Mouse (Mus musculus): ENCODE measurements at regions not wholly inside any gene's neighbourhood (a gene's known extent, or its start where the extent isn't known, plus 50 kb on each side); places are given as distances from the start of the nearest gene placed in this dataset.

DNA sequence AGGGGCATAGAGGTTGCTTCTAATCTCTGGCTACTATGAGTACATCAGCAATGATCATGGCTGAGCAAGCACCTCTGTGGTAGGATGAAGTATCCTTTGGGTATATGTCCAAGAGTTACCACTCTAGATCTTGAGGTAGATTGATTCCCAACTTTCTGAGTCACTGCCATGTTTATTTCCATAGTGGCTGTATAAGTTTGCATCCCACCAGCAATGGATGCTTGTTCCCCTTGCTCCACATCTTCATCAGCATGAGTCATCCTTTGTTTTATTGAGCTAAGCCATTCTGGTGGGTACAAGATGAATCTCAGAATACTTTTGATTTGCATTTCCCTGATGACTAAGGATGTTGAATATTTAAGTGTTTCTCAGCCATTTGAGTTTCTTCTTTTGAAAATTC, 86.8 kb upstream of the Irx5 start:
- no peaks in the 10 kb centered on the region for H3K36me3 ChIP-seq (ENCODE audit: insufficient read depth, low read length)
- DNase-seq (ENCODE audit: low spot score) = no peak

GRCm38 (mm10) chr8:92267415-92267814, 90.0 kb upstream of the Irx5 start:
- DNase-seq (ENCODE audit: low spot score) (no peak), ATAC-seq (no peak)
- H3K9me3 ChIP-seq (ENCODE audit: low read length) = peaks cover 6% of the 10 kb centered on the region; the same call in 1 of the 2 replicates
- H3K36me3 ChIP-seq (ENCODE audit: insufficient read depth, low read length) = no peaks in the 10 kb centered on the region
- H3K9ac ChIP-seq (replicated peaks; ENCODE audit: low read depth) = no peak overlapping the region
- H3K4me3 ChIP-seq (ENCODE audit: low read depth, low read length) = no peak overlapping the region
- no peak overlapping the region for H3K4me2 ChIP-seq (replicated peaks; ENCODE audit: low read depth, low read length)
- H3K27me3 ChIP-seq (replicated peaks; ENCODE audit: insufficient read depth, low read length) = no peaks in the 10 kb centered on the region
- H3K4me1 ChIP-seq (ENCODE audit: insufficient read depth, low read depth, low read length) = no peaks in the 10 kb centered on the region
- H3K27ac ChIP-seq (ENCODE audit: low read length) = no peak overlapping the region
- WGBS = 68% methylated on average over 6 of the region's 6 CpGs
- TF ChIP-seq EP300 (IDR thresholded peaks at IDR 0.05) (no peak), CTCF (IDR thresholded peaks at IDR 0.05) (no peak)

More for the DNA sequence above, 86.8 kb upstream of the Irx5 start:
- H3K9ac ChIP-seq (replicated peaks; ENCODE audit: low read depth) = no peak overlapping the region
- no peak for ATAC-seq
- H3K27me3 ChIP-seq (replicated peaks; ENCODE audit: insufficient read depth, low read length) = no peaks in the 10 kb centered on the region
- TF ChIP-seq EP300 (IDR thresholded peaks at IDR 0.05) = no peak
- TF ChIP-seq CTCF (IDR thresholded peaks at IDR 0.05) = no peak
- H3K4me3 ChIP-seq (ENCODE audit: low read depth, low read length) = no peak overlapping the region
- H3K9me3 ChIP-seq (ENCODE audit: low read length) = peaks cover 6% of the 10 kb centered on the region; the same call in 1 of the 2 replicates
- no peak overlapping the region for H3K27ac ChIP-seq (ENCODE audit: low read length)
- no peak overlapping the region for H3K4me2 ChIP-seq (replicated peaks; ENCODE audit: low read depth, low read length)
- no peaks in the 10 kb centered on the region for H3K4me1 ChIP-seq (ENCODE audit: insufficient read depth, low read depth, low read length)

- Histone ChIP-seq H3K9ac (replicated peaks; ENCODE audit: low read depth) (no peak overlapping the region), H3K36me3 (ENCODE audit: insufficient read depth, low read length) (no peaks in the 10 kb centered on the region), H3K4me3 (ENCODE audit: low read depth, low read length) (no peak overlapping the region), H3K27me3 (replicated peaks; ENCODE audit: insufficient read depth, low read length) (no peaks in the 10 kb centered on the region), H3K9me3 (ENCODE audit: low read length) (no peaks in the 10 kb centered on the region), H3K4me2 (replicated peaks; ENCODE audit: low read depth, low read length) (no peak overlapping the region), H3K4me1 (ENCODE audit: insufficient read depth, low read depth, low read length) (no peaks in the 10 kb centered on the region), H3K27ac (ENCODE audit: low read length) (no peak overlapping the region)
- no peak for TF ChIP-seq EP300 (IDR thresholded peaks at IDR 0.05)
- no peak for TF ChIP-seq CTCF (IDR thresholded peaks at IDR 0.05)
- WGBS = 76% methylated on average over 8 of the region's 8 CpGs
- no peak for ATAC-seq
- no peak for DNase-seq (ENCODE audit: low spot score)
Measured at GRCm38 (mm10) chr8:92260056-92260455, 97.4 kb upstream of the Irx5 start.

GRCm38 (mm10) chr8:92258258-92258657, 99.2 kb upstream of the Irx5 start:
- peak; percentile 76 for DNase-seq (ENCODE audit: low spot score)
- no peaks in the 10 kb centered on the region for H3K36me3 ChIP-seq (ENCODE audit: insufficient read depth, low read length)
- WGBS = 22% methylated on average over 6 of the region's 6 CpGs
- peak; percentile 76 for ATAC-seq
- no peak overlapping the region for H3K9ac ChIP-seq (replicated peaks; ENCODE audit: low read depth)
- peak; percentile 75 for TF ChIP-seq EP300 (IDR thresholded peaks at IDR 0.05)
- no peak for TF ChIP-seq CTCF (IDR thresholded peaks at IDR 0.05)
- H3K4me1 ChIP-seq (ENCODE audit: insufficient read depth, low read depth, low read length) = no peaks in the 10 kb centered on the region
- H3K4me3 ChIP-seq (ENCODE audit: low read depth, low read length) = no peak overlapping the region
- no peaks in the 10 kb centered on the region for H3K9me3 ChIP-seq (ENCODE audit: low read length)
- H3K4me2 ChIP-seq (replicated peaks; ENCODE audit: low read depth, low read length) = no peak overlapping the region
- no peaks in the 10 kb centered on the region for H3K27me3 ChIP-seq (replicated peaks; ENCODE audit: insufficient read depth, low read length)
- H3K27ac ChIP-seq (ENCODE audit: low read length) = no peak overlapping the region

GRCm38 (mm10) chr8:92252597-92253375, 104.6 kb upstream of the Irx5 start:
- no peaks in the 10 kb centered on the region for H3K27me3 ChIP-seq (replicated peaks; ENCODE audit: insufficient read depth, low read length)
- WGBS = 38% methylated on average over 8 of the region's 8 CpGs
- no peak overlapping the region for H3K4me2 ChIP-seq (replicated peaks; ENCODE audit: low read depth, low read length)
- H3K9ac ChIP-seq (replicated peaks; ENCODE audit: low read depth) = no peak overlapping the region
- ATAC-seq (peak; percentile 87), DNase-seq (ENCODE audit: low spot score) (peak; percentile 80)
- no peak overlapping the region for H3K27ac ChIP-seq (ENCODE audit: low read length)
- H3K4me1 ChIP-seq (ENCODE audit: insufficient read depth, low read depth, low read length) = no peaks in the 10 kb centered on the region
- no peak overlapping the region for H3K4me3 ChIP-seq (ENCODE audit: low read depth, low read length)
- TF ChIP-seq EP300 (IDR thresholded peaks at IDR 0.05) = peak; percentile 31; the same call in 1 of the 2 replicates
- no peak for TF ChIP-seq CTCF (IDR thresholded peaks at IDR 0.05)
- no peaks in the 10 kb centered on the region for H3K36me3 ChIP-seq (ENCODE audit: insufficient read depth, low read length)
- H3K9me3 ChIP-seq (ENCODE audit: low read length) = no peaks in the 10 kb centered on the region

DNA sequence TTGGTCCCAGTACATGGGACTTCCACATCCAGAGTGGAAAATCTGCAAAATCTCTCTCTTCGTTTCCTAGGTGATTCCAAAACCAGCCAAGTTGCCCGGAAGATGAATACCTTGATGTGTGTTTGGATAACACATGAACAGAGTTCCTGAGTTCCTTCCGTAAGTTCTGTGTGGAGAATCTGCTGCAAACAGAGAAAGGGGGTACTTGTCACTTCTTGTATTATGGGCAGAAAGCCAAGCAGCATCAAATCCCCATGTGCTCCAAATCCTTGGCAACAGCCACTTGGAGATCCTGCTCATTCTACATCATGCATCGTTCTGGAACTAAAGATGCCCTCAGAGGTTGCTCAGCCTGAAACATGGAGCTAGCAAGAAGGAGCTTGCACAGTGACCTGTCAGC, 111.1 kb upstream of the Irx5 start:
- Histone ChIP-seq H3K4me1 (ENCODE audit: insufficient read depth, low read depth, low read length) (no peaks in the 10 kb centered on the region), H3K27ac (ENCODE audit: low read length) (no peak overlapping the region), H3K9me3 (ENCODE audit: low read length) (no peaks in the 10 kb centered on the region), H3K27me3 (replicated peaks; ENCODE audit: insufficient read depth, low read length) (no peaks in the 10 kb centered on the region), H3K4me3 (ENCODE audit: low read depth, low read length) (no peak overlapping the region), H3K4me2 (replicated peaks; ENCODE audit: low read depth, low read length) (no peak overlapping the region), H3K9ac (replicated peaks; ENCODE audit: low read depth) (no peak overlapping the region), H3K36me3 (ENCODE audit: insufficient read depth, low read length) (no peaks in the 10 kb centered on the region)
- TF ChIP-seq EP300 (IDR thresholded peaks at IDR 0.05) = no peak
- TF ChIP-seq CTCF (IDR thresholded peaks at IDR 0.05) = no peak
- ATAC-seq (no peak), DNase-seq (ENCODE audit: low spot score) (no peak)
- WGBS = 56% methylated on average over 4 of the region's 4 CpGs

All from lung, postnatal 0 days (tissue).